Mouse (Mus musculus): ENCODE data around the gene Rasl12. TPM values are rescaled to one million over a fixed set of nuclear protein-coding genes. Genes with fewer than 3 reads are reported as not detected.
A peak's percentile ranks its signal among the peaks of the same experiment; 100 is the strongest.

Rasl12 gene
- polyA plus RNA-seq, 1 experiment from 2014 or later, result 8.4 TPM

DNA sequence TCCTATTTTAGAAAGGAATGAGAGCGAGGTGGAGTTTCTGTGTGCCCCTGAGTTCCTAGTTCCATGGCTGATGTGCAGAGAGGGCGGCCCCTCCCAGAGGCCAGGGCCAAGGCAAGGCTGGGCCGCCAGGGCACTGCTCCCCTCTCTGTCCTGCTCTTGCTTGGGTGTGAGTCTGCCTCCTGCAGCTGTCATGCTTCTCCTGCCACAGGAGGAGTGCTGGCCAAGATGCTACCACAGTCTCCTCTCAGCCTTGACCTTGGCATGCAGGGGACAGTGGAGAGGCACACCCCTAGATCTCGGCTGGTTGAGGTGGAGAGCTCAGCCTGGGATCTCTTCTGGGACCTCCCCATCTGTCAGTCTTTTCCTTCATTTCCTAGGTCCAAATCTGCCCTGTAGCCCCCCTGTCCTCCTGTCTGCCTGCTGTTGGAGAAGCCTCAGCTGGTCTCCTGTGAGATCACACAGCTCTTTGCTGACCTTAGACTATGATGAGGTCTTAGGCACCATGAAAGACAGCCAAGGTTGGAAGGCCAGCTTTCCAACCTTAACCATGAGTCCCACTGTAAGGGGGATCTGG, 17.2 kb upstream of the Rasl12 start:
- Histone ChIP-seq H3K27ac (no peak overlapping the region), H3K9ac (no peak overlapping the region), H3K4me3 (no peak overlapping the region), H3K27me3 (no peaks in the 10 kb centered on the region), H3K9me3 (replicated peaks) (no peaks in the 10 kb centered on the region), H3K4me2 (replicated peaks) (no peak overlapping the region), H3K36me3 (peaks cover 11% of the 10 kb centered on the region; the same call in 1 of the 2 replicates), H3K4me1 (peaks cover 2% of the 10 kb centered on the region; the same call in 1 of the 2 replicates)
- WGBS, result 76% methylated on average over 4 of the region's 4 CpGs
- ATAC-seq (ENCODE audit: low FRiP score), result no peak

DNA sequence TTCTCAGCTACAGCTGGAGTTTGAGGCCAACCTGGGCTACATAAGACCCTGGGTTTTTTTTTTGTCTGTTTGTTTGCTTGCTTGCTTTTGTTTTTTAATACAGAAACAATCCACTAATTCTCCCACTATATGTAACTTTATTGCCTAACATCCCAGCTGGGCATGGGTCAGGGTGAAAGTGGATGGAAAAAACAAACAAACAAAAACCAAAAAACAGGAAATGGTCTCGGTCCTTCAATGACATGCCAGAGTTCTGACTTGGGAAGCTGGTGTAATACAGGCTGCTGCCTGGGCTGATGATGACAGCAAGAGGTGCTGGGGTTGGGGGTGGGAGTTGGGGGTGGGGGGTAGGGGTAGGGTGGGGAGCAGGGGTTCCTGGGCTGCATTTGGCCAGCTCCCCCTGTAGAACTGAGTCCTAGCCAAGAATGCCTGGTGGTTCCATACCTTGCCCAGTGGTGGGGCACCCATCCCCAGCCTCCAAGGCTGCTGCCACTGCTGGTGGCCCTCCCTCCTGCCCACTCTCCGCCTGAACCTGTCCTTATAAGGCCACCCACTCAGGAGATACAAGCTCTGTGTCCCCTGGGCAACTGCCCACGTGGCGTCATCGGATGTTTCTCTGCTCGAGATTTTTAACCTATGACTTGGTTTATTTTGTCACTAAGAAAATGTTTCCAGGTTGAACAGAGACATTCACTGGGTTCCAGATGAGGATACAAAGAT, 16.1 kb upstream of the Rasl12 start:
- Histone ChIP-seq H3K27me3 (no peaks in the 10 kb centered on the region), H3K4me2 (replicated peaks) (no peak overlapping the region), H3K4me1 (peaks cover 2% of the 10 kb centered on the region; the same call in 1 of the 2 replicates), H3K9me3 (replicated peaks) (no peaks in the 10 kb centered on the region), H3K9ac (no peak overlapping the region), H3K27ac (no peak overlapping the region), H3K4me3 (no peak overlapping the region), H3K36me3 (0 out of 2 replicates have a peak, but pooled peaks cover 3% of the 10 kb centered on the region)
- WGBS, result 80% methylated on average over 6 of the region's 6 CpGs
- no peak for ATAC-seq (ENCODE audit: low FRiP score)

DNA sequence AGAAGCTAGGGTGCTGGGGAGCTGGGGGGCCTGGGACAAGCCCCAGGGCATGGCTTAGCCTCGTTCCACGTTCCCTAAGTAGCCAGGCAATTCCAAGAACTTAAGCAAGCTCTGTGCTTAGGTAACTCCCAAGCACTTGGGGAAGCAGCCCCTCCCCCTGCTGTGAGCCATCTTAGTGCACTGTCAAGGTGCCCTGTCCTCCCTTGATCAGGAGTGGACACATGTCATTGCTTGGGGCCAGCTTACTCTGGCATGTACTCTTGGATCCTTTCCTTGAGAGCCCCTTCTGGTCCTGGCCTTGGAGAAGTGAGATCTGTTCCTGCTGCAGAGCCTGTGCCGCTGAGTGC, 15.6 kb upstream of the Rasl12 start:
- WGBS, result 71% methylated on average over 3 of the region's 3 CpGs
- Histone ChIP-seq H3K27ac (no peak overlapping the region), H3K4me2 (replicated peaks) (no peak overlapping the region), H3K27me3 (no peaks in the 10 kb centered on the region), H3K9ac (no peak overlapping the region), H3K4me1 (peaks cover 2% of the 10 kb centered on the region; the same call in 1 of the 2 replicates), H3K9me3 (replicated peaks) (no peaks in the 10 kb centered on the region), H3K36me3 (0 out of 2 replicates have a peak, but pooled peaks cover 3% of the 10 kb centered on the region), H3K4me3 (no peak overlapping the region)
- ATAC-seq (ENCODE audit: low FRiP score), result no peak

DNA sequence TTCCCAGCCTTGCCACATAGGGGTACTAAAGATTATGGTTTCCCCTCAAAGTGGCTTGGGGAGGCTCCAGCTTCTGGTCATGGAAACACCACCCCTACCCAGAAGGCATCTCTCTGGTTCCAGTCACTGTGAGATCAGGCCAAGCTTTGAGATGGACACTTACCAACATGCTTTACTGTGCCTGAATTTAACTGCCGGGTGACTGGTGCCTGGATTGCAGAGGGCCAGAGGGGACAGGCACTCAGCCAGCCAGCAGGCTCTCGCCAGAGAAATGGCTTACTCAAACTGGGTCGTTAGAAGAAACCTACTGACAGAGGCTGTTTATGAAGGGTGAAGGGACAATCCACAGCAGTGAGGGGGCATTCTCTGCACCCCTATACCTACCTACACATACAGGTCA, 14.0 kb upstream of the Rasl12 start:
- WGBS, result 71% methylated on average over 3 of the region's 3 CpGs
- Histone ChIP-seq H3K4me2 (replicated peaks) (no peak overlapping the region), H3K4me3 (no peak overlapping the region), H3K9ac (no peak overlapping the region), H3K9me3 (replicated peaks) (no peaks in the 10 kb centered on the region), H3K4me1 (peaks cover 2% of the 10 kb centered on the region; the same call in 1 of the 2 replicates), H3K27me3 (peaks cover 4% of the 10 kb centered on the region), H3K27ac (no peak overlapping the region), H3K36me3 (no peaks in the 10 kb centered on the region)
- ATAC-seq (ENCODE audit: low FRiP score), result no peak

DNA sequence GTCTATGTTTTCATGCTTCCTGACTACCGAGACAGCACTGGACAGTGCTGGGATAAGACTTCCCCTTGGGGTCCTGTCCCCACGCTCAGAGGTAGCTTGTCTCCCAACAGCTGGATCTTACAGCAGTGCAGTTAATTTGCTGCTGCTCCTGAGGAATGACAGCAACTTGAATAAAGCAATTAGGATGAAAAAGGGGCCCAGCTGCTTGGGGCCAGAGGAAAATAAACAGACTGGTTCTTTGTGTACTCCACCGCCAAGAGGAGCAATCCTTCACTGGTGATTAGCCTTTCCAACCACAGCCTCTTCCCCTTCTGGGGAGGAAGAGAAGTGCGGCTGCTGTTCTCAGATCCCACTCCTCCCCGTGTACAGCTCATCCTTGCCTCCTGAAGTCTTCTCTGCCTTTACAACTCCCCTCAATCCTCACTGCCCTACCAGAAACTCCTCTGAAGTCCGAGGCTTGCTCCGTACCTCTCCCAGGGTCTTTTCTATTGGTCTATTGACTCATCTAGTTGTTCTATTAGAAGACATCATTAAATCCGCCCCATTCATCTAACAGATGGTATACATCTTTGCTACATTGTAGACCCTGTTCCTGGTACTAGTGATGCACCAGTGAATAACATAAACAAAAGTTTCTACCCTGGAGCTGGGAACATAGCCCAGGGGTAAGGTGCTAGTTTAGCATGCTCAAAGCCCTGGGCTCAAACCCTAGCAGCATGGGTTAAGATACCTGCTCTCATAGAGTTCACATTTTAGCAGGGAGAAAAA, 11.7 kb upstream of the Rasl12 start:
- 0 out of 2 replicates have a peak, but pooled peaks cover 8% of the 10 kb centered on the region for H3K4me1 ChIP-seq
- no peak overlapping the region for H3K27ac ChIP-seq
- H3K27me3 ChIP-seq, result peaks cover 27% of the 10 kb centered on the region
- H3K36me3 ChIP-seq, result no peaks in the 10 kb centered on the region
- H3K9me3 ChIP-seq (replicated peaks), result no peaks in the 10 kb centered on the region
- H3K4me3 ChIP-seq, result no peak overlapping the region
- no peak overlapping the region for H3K4me2 ChIP-seq (replicated peaks)
- ATAC-seq (ENCODE audit: low FRiP score), result no peak
- no peak overlapping the region for H3K9ac ChIP-seq
- 38% methylated on average over 8 of the region's 8 CpGs for WGBS

DNA sequence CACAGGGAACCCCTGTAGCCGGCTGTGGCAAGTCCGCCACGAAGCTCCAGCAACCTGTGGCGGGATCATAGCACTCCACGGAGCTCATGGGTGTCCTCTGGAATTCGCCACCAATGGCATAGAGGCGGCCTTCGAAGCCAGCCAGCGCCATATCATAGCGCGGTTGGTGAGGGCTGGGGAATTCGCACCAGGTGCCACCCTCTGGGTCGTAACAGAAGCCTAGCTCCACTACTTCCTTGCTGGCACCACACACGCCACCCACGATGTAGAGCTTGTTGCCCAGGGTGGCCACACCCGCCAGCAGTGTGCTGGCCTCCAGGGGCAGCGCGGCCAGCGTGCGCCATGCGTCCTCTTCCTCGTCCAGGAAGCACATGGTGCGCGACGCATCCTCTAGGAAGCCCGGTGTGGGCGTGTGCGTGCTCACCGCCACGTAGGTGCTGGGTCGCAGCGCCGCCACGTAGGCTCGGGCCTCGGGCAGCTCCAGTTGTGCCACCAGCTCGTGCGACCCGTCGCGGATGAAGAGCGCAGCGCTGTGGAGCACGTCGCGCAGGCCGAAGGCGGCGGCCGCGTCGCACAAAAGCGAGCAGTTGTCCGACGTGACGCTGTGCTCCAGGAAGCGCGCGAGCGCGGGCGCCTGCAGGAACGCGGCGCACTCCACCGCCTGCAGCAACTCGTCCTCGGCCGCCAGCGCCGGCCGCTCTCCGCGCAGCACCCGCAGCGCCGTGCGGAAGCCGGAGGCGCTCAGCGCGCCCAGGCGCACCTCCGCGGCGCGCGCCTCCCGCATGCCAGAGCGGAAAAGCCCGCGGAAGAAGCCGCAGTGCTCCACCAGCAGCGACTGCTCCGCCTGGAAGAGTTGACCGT, 7.3 kb upstream of the Rasl12 start:
- WGBS, result 16% methylated on average over 96 of the region's 96 CpGs
- H3K27me3 ChIP-seq, result peaks cover 51% of the 10 kb centered on the region
- H3K4me1 ChIP-seq, result 0 out of 2 replicates have a peak, but pooled peaks cover 8% of the 10 kb centered on the region
- no peak overlapping the region for H3K27ac ChIP-seq
- H3K9ac ChIP-seq, result peak overlapping the region; percentile 37; the same call in 1 of the 2 replicates
- peak overlapping the region; percentile 43 for H3K4me3 ChIP-seq
- no peaks in the 10 kb centered on the region for H3K9me3 ChIP-seq (replicated peaks)
- ATAC-seq (ENCODE audit: low FRiP score), result no peak; the same call in 1 of the 2 replicates
- H3K36me3 ChIP-seq, result no peaks in the 10 kb centered on the region
- peak overlapping the region; percentile 60 for H3K4me2 ChIP-seq (replicated peaks)

DNA sequence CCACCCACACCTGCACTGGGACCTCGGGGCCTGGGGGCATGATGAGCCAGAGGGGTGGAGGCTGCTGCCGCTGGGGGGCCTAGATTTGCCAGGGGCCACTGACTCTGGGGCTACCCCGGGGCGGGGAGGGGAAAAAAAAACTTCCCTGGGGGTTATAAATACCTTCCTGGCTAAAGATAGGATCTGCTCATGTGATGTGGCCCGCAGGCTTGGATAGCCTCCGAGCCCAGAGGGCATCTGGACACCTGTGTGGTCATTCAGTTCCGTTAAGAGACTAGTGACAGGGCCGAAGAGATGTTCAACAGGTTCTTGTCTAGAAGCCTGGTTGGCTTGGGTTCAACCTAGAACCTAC, 6.7 kb upstream of the Rasl12 start, which contains the start of gene Kbtbd13:
TSS of gene Kbtbd13 (minus strand) at position 40 of the 352 bp plus-strand sequence.
- Histone ChIP-seq H3K4me1 (0 out of 2 replicates have a peak, but pooled peaks cover 8% of the 10 kb centered on the region), H3K27ac (no peak within 1 kb of the TSS), H3K27me3 (peaks cover 51% of the 10 kb centered on the region), H3K9ac (peak within 1 kb of the TSS; percentile 37; the same call in 1 of the 2 replicates), H3K4me2 (replicated peaks) (peak within 1 kb of the TSS; percentile 60), H3K4me3 (peak within 1 kb of the TSS; percentile 43), H3K9me3 (replicated peaks) (no peaks in the 10 kb centered on the region), H3K36me3 (no peaks in the 10 kb centered on the region)
- no peak for ATAC-seq (ENCODE audit: low FRiP score)
- 49% methylated on average over 8 of the region's 8 CpGs for WGBS

DNA sequence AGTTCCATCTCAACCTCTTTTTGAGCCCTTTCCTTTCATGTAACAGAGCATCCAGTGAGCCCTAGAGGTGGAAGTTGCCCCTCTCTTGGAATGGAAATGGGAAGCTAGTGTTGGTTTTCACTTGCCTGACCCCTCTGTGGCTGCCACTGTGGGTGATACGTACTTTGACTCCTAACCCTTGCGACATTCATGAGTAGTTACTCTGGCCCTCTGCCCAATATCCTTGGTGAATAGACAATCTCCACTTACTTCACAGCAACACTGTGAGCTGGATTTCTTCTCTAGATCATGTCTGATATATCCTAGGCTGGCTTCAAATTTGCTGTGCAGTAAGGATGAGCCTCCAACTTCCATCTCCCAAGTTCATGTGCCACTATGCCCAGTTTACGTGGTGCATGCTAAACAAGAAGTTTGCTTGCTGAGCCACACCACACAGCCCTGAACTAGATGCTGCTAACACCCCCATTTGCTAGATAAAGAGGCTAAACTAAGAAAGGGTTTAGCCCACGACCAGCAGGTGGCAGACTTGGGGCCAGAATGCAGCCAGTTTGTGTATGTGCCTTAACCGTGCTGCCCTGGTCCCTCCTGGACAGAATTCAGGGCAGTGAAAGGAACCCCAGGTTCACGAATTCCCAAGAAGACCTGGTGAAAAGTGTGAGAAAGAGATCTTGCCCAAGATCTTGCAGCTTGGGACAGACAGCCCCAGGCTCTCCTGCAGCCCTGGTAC, 5.5 kb upstream of the Rasl12 start:
- Histone ChIP-seq H3K4me3 (no peak overlapping the region), H3K9ac (no peak overlapping the region), H3K4me1 (0 out of 2 replicates have a peak, but pooled peaks cover 8% of the 10 kb centered on the region), H3K27ac (no peak overlapping the region), H3K36me3 (no peaks in the 10 kb centered on the region), H3K4me2 (replicated peaks) (no peak overlapping the region), H3K27me3 (peaks cover 51% of the 10 kb centered on the region), H3K9me3 (replicated peaks) (no peaks in the 10 kb centered on the region)
- WGBS, result 30% methylated on average over 6 of the region's 6 CpGs
- ATAC-seq (ENCODE audit: low FRiP score), result no peak

DNA sequence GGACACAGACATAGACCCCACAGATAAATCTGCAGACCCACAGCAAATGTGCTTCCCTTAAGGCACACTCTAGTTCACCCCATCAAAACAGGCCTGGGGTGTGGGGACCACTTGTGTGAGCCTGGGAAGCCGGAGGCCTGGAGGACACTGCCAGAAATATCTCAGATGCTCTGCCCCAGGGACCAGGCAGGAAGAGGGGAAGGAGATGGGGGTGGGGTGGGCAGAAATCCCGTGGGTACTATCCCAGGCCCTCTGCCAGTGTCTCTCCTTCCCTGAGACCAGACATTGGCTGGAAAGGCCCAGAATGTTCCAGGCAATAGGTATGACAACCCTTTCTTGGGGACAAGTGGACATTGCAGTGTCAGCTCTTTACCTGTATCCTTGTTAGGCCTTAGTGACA, 4.7 kb upstream of the Rasl12 start:
- no peak for ATAC-seq (ENCODE audit: low FRiP score)
- H3K27me3 ChIP-seq, result peaks cover 51% of the 10 kb centered on the region
- H3K9ac ChIP-seq, result no peak overlapping the region
- no peak overlapping the region for H3K4me3 ChIP-seq
- 73% methylated on average over 2 of the region's 2 CpGs for WGBS
- no peaks in the 10 kb centered on the region for H3K36me3 ChIP-seq
- H3K4me1 ChIP-seq, result peaks cover 11% of the 10 kb centered on the region; the same call in 1 of the 2 replicates
- H3K27ac ChIP-seq, result no peak overlapping the region
- no peaks in the 10 kb centered on the region for H3K9me3 ChIP-seq (replicated peaks)
- H3K4me2 ChIP-seq (replicated peaks), result no peak overlapping the region

DNA sequence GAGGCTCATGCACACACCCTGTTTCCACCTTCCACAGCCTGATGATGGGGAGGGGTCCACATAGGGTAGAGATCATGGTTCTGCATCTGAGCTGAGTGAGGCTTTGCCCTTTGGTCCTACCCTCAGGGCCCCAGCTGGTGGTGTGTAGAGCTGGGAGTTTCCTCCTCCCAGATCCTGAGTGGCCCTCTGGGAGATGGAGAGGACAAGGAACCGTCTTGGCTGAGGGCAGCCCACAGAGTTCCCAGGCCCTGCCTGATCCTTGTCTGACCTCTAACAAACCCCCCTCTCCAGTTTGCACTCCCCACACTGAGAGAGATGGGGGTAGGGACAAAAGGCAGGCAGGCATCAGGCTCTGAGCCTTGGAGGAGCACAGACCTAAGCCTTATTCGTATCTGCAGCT, 3.9 kb upstream of the Rasl12 start:
- H3K27me3 ChIP-seq, result peaks cover 46% of the 10 kb centered on the region
- H3K9ac ChIP-seq, result no peak overlapping the region
- 53% methylated on average over 2 of the region's 2 CpGs for WGBS
- H3K4me2 ChIP-seq (replicated peaks), result no peak overlapping the region
- peaks cover 11% of the 10 kb centered on the region; the same call in 1 of the 2 replicates for H3K4me1 ChIP-seq
- ATAC-seq (ENCODE audit: low FRiP score), result no peak
- no peaks in the 10 kb centered on the region for H3K36me3 ChIP-seq
- no peak overlapping the region for H3K27ac ChIP-seq
- H3K9me3 ChIP-seq (replicated peaks), result no peaks in the 10 kb centered on the region
- no peak overlapping the region for H3K4me3 ChIP-seq

DNA sequence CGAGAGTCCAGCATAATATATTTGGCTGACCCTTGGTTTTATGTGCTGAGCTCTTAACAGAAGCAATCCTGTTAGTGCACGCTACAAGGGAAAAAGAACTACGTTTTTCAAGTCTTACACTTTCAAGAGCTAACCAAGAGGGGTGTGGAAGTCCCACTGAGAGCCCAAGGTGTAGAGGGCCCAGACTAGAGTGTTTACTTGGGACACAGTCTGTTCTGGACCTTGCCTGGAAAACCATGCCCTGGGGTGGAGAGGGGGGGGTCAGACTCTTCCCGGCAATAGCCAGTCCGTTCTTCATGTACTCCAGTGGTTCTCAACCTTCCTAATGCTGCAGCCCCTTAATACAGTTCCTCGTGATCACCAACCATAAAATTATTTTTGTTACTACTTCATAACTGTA, 1.6 kb downstream of the Rasl12 start:
- H3K4me2 ChIP-seq (replicated peaks), result no peak overlapping the region
- H3K9ac ChIP-seq, result no peak overlapping the region

More for the DNA sequence above, 1.6 kb downstream of the Rasl12 start:
- H3K27ac ChIP-seq, result no peak overlapping the region
- peaks cover 3% of the 10 kb centered on the region; the same call in 1 of the 2 replicates for H3K4me1 ChIP-seq
- H3K4me3 ChIP-seq, result no peak overlapping the region
- no peaks in the 10 kb centered on the region for H3K9me3 ChIP-seq (replicated peaks)
- H3K27me3 ChIP-seq, result no peaks in the 10 kb centered on the region
- 91% methylated on average over 6 of the region's 6 CpGs for WGBS
- ATAC-seq (ENCODE audit: low FRiP score), result no peak
- H3K36me3 ChIP-seq, result no peaks in the 10 kb centered on the region

All from hindbrain, embryonic 12.5 days (tissue).